In genomic region chr14:31248396-31248795, GRCm38 (mm10) we compare ENCODE assay signal across 16 mouse cellular contexts.
"Had no signal": no experiment of that assay in that cellular context is flagged by ENCODE, and none has a peak within 500 bp of the region (broad histone marks: within the 10 kb centered on the region; RNA-seq: fewer than 3 reads in every experiment).

No protein-coding gene starts in this region.

- H3K4me3 ChIP-seq: neural tube, embryonic 13.5 days; neural tube, embryonic 15.5 days; stomach, embryonic 15.5 days had no signal

- H3K27me3 ChIP-seq: neural tube, embryonic 13.5 days; neural tube, embryonic 15.5 days; stomach, embryonic 15.5 days had no signal

- H3K27ac ChIP-seq: neural tube, embryonic 13.5 days; neural tube, embryonic 15.5 days; stomach, embryonic 15.5 days; stomach, postnatal 0 days had no signal

- DNase-seq: retina, postnatal 1 day; right cerebral cortex, adult 18-20 months; right cerebral cortex, postnatal 14 days; right cerebral cortex, postnatal 25 days; right cerebral cortex, postnatal 4 days; spleen, adult 18-20 months; thymus, adult 18-20 months; thymus, adult 2 months; thymus, postnatal 14 days; thymus, postnatal 25 days; thymus, postnatal 36 days; thymus, postnatal 4 days had no signal
